Mouse (Mus musculus) ES-Bruce4 (cell line): ENCODE results near the gene St6galnac3.

Experiments used
- CTCF ChIP-seq: IDR thresholded peaks from one replicate; pipeline ENCODE4 v1.8.1; 2011; ENCODE audit warnings: low read depth, low read length
- EP300 ChIP-seq: IDR thresholded peaks from 2 replicates; pipeline ENCODE4 v1.6.1; 2011; ENCODE audit warnings: low read depth, low read length; ENCODE audit not compliant: insufficient read depth
- POLR2A ChIP-seq: IDR thresholded peaks from one replicate; pipeline ENCODE4 v1.8.1; 2011; ENCODE audit warnings: low read length; ENCODE audit not compliant: insufficient read depth

GRCm38 (mm10) chr3:153458593-153458992 is 266.4 kb downstream of the St6galnac3 start:
- TF ChIP-seq POLR2A (no peak), CTCF (no peak), EP300 (no peak)
